Mouse (Mus musculus) spleen, adult 2 months (tissue): Measurements from ENCODE around the gene Vipr2.

ENCODE experiments used
- CTCF ChIP-seq: fragments of 200-500 bp; IDR thresholded peaks from 2 replicates; pipeline ENCODE4 v1.5.1; 2011; ENCODE audit warnings: mild to moderate bottlenecking, inconsistent platforms; ENCODE audit not compliant: insufficient read depth, insufficient read length, insufficient replicate concordance; ENCODE audit errors: extremely low read depth
- POLR2A ChIP-seq: fragments of 200-500 bp; IDR thresholded peaks from 2 replicates; pipeline ENCODE4 v1.6.1; 2011; ENCODE audit warnings: low read depth, low read length, inconsistent platforms

DNA sequence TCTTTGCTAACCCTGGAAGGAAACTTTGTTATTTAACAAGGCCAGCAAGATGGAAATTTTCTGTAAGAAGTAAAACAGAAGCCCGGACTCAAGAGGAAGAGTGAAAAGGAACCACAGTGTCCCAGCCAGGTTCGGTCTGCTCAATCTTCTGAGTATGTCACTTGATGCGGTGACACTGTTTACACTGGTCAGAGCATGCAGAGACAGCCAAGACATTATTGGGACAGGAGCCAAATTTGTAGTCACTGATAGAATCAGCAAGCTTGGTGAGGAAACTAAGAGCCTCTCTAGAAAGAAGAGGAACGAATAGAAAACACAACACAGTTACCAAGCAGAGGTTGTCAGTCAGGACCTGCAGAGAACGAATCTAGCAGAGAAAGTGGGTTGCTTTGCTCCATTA, 92.1 kb downstream of the Vipr2 start:
- TF ChIP-seq CTCF (no peak), POLR2A (no peak)
